Mouse (Mus musculus): ENCODE results near the gene Zbp1.

- no peak for TF ChIP-seq CTCF (IDR thresholded peaks at IDR 0.05; ENCODE audit: low read depth, low read length)
- TF ChIP-seq POLR2A (IDR thresholded peaks at IDR 0.05; ENCODE audit: borderline replicate concordance, low read depth, low read length): no peak
Measured at GRCm38 (mm10) chr2:173235435-173236332, 17.0 kb upstream of the Zbp1 start.

Data from bone marrow macrophage, adult 2 months (primary cell).